Mouse (Mus musculus): ENCODE measurements around the gene Trim33. TPM values are rescaled to one million over a fixed set of nuclear protein-coding genes. Genes with fewer than 3 reads are reported as not detected.

Gene Trim33
- polyA plus RNA-seq, 1 experiment from 2014 or later: 18.1 TPM

GRCm38 (mm10) chr3:103367176-103367970 lies 88.3 kb downstream of the Trim33 start:
- no peak overlapping the region for H3K9ac ChIP-seq
- WGBS: 73% methylated on average over 11 of the region's 11 CpGs
- H3K36me3 ChIP-seq: no peaks in the 10 kb centered on the region
- ATAC-seq: no peak
- no peak overlapping the region for H3K4me2 ChIP-seq (replicated peaks)
- H3K9me3 ChIP-seq: no peaks in the 10 kb centered on the region
- H3K27ac ChIP-seq: no peak overlapping the region
- H3K4me3 ChIP-seq (replicated peaks): no peak overlapping the region
- H3K27me3 ChIP-seq (replicated peaks): no peaks in the 10 kb centered on the region
- H3K4me1 ChIP-seq (replicated peaks): no peaks in the 10 kb centered on the region

GRCm38 (mm10) chr3:103368731-103369130 lies 89.6 kb downstream of the Trim33 start:
- H3K36me3 ChIP-seq: no peaks in the 10 kb centered on the region
- ATAC-seq: no peak
- 91% methylated on average over 3 of the region's 3 CpGs for WGBS
- H3K4me3 ChIP-seq (replicated peaks): no peak overlapping the region
- H3K4me1 ChIP-seq (replicated peaks): no peaks in the 10 kb centered on the region
- H3K27ac ChIP-seq: no peak overlapping the region
- no peaks in the 10 kb centered on the region for H3K27me3 ChIP-seq (replicated peaks)
- H3K4me2 ChIP-seq (replicated peaks): no peak overlapping the region
- no peak overlapping the region for H3K9ac ChIP-seq
- H3K9me3 ChIP-seq: no peaks in the 10 kb centered on the region

- Histone ChIP-seq H3K9ac (no peak overlapping the region), H3K27me3 (replicated peaks) (no peaks in the 10 kb centered on the region)
- 41% methylated on average over 8 of the region's 8 CpGs for WGBS
Observed at GRCm38 (mm10) chr3:103374028-103374427, 94.9 kb downstream of the Trim33 start.

GRCm38 (mm10) chr3:103375181-103375855 lies 96.2 kb downstream of the Trim33 start:
- Histone ChIP-seq H3K9ac (no peak overlapping the region), H3K36me3 (no peaks in the 10 kb centered on the region), H3K4me3 (replicated peaks) (no peak overlapping the region), H3K4me1 (replicated peaks) (peaks cover 3% of the 10 kb centered on the region; the same call in 1 of the 2 replicates), H3K27ac (no peak overlapping the region), H3K9me3 (no peaks in the 10 kb centered on the region), H3K27me3 (replicated peaks) (no peaks in the 10 kb centered on the region), H3K4me2 (replicated peaks) (peak overlapping the region; percentile 12; the same call in 1 of the 2 replicates)
- 27% methylated on average over 14 of the region's 14 CpGs for WGBS
- no peak for ATAC-seq

More at GRCm38 (mm10) chr3:103374028-103374427, 94.9 kb downstream of the Trim33 start:
- no peaks in the 10 kb centered on the region for H3K36me3 ChIP-seq
- no peak overlapping the region for H3K27ac ChIP-seq
- no peak overlapping the region for H3K4me2 ChIP-seq (replicated peaks)
- H3K9me3 ChIP-seq: no peaks in the 10 kb centered on the region
- H3K4me3 ChIP-seq (replicated peaks): no peak overlapping the region
- peaks cover 3% of the 10 kb centered on the region; the same call in 1 of the 2 replicates for H3K4me1 ChIP-seq (replicated peaks)
- no peak for ATAC-seq

- Histone ChIP-seq H3K4me1 (replicated peaks) (peaks cover 3% of the 10 kb centered on the region; the same call in 1 of the 2 replicates), H3K4me2 (replicated peaks) (no peak overlapping the region), H3K27ac (no peak overlapping the region), H3K9me3 (no peaks in the 10 kb centered on the region), H3K27me3 (replicated peaks) (no peaks in the 10 kb centered on the region), H3K4me3 (replicated peaks) (no peak overlapping the region), H3K9ac (no peak overlapping the region), H3K36me3 (no peaks in the 10 kb centered on the region)
- ATAC-seq: peak; percentile 80
Observed at GRCm38 (mm10) chr3:103378018-103378417, 98.9 kb downstream of the Trim33 start.

GRCm38 (mm10) chr3:103379371-103379770 lies 100.3 kb downstream of the Trim33 start:
- Histone ChIP-seq H3K4me2 (replicated peaks) (no peak overlapping the region), H3K4me3 (replicated peaks) (no peak overlapping the region), H3K4me1 (replicated peaks) (peaks cover 3% of the 10 kb centered on the region; the same call in 1 of the 2 replicates), H3K9me3 (no peaks in the 10 kb centered on the region), H3K9ac (no peak overlapping the region), H3K36me3 (no peaks in the 10 kb centered on the region), H3K27ac (no peak overlapping the region), H3K27me3 (replicated peaks) (no peaks in the 10 kb centered on the region)
- 75% methylated on average over 3 of the region's 3 CpGs for WGBS
- no peak for ATAC-seq

GRCm38 (mm10) chr3:103380814-103381213 lies 101.7 kb downstream of the Trim33 start:
- H3K9ac ChIP-seq: no peak overlapping the region
- no peaks in the 10 kb centered on the region for H3K4me1 ChIP-seq (replicated peaks)
- ATAC-seq: no peak
- no peak overlapping the region for H3K4me3 ChIP-seq (replicated peaks)
- no peaks in the 10 kb centered on the region for H3K27me3 ChIP-seq (replicated peaks)
- no peak overlapping the region for H3K4me2 ChIP-seq (replicated peaks)
- no peak overlapping the region for H3K27ac ChIP-seq
- 88% methylated on average over 8 of the region's 8 CpGs for WGBS
- no peaks in the 10 kb centered on the region for H3K9me3 ChIP-seq
- no peaks in the 10 kb centered on the region for H3K36me3 ChIP-seq

GRCm38 (mm10) chr3:103381441-103381840 lies 102.3 kb downstream of the Trim33 start:
- no peak overlapping the region for H3K4me3 ChIP-seq (replicated peaks)
- no peaks in the 10 kb centered on the region for H3K4me1 ChIP-seq (replicated peaks)
- no peak overlapping the region for H3K9ac ChIP-seq
- H3K9me3 ChIP-seq: no peaks in the 10 kb centered on the region
- H3K4me2 ChIP-seq (replicated peaks): no peak overlapping the region
- H3K27me3 ChIP-seq (replicated peaks): no peaks in the 10 kb centered on the region
- H3K27ac ChIP-seq: no peak overlapping the region
- WGBS: 93% methylated on average over 6 of the region's 6 CpGs
- no peak for ATAC-seq
- no peaks in the 10 kb centered on the region for H3K36me3 ChIP-seq

- no peaks in the 10 kb centered on the region for H3K9me3 ChIP-seq
- H3K4me3 ChIP-seq (replicated peaks): no peak overlapping the region
- H3K4me1 ChIP-seq (replicated peaks): no peaks in the 10 kb centered on the region
- no peaks in the 10 kb centered on the region for H3K36me3 ChIP-seq
- 20% methylated on average over 17 of the region's 17 CpGs for WGBS
- ATAC-seq: peak; percentile 77
- no peak overlapping the region for H3K9ac ChIP-seq
- H3K4me2 ChIP-seq (replicated peaks): peak overlapping the region; percentile 38
- no peak overlapping the region for H3K27ac ChIP-seq
- H3K27me3 ChIP-seq (replicated peaks): no peaks in the 10 kb centered on the region
Observed at GRCm38 (mm10) chr3:103382872-103383567, 103.9 kb downstream of the Trim33 start.

GRCm38 (mm10) chr3:103384486-103384885 lies 105.4 kb downstream of the Trim33 start:
- Histone ChIP-seq H3K9ac (no peak overlapping the region), H3K9me3 (no peaks in the 10 kb centered on the region), H3K4me1 (replicated peaks) (no peaks in the 10 kb centered on the region), H3K27me3 (replicated peaks) (no peaks in the 10 kb centered on the region), H3K27ac (no peak overlapping the region), H3K4me2 (replicated peaks) (no peak overlapping the region), H3K4me3 (replicated peaks) (no peak overlapping the region), H3K36me3 (no peaks in the 10 kb centered on the region)
- no peak for ATAC-seq
- WGBS: 88% methylated on average over 7 of the region's 7 CpGs

- no peak for ATAC-seq
- no peaks in the 10 kb centered on the region for H3K36me3 ChIP-seq
Observed at GRCm38 (mm10) chr3:103384949-103385348, 105.9 kb downstream of the Trim33 start.

More at GRCm38 (mm10) chr3:103384949-103385348, 105.9 kb downstream of the Trim33 start:
- no peak overlapping the region for H3K27ac ChIP-seq
- 66% methylated on average over 5 of the region's 5 CpGs for WGBS
- no peak overlapping the region for H3K4me3 ChIP-seq (replicated peaks)
- H3K9me3 ChIP-seq: no peaks in the 10 kb centered on the region
- no peaks in the 10 kb centered on the region for H3K27me3 ChIP-seq (replicated peaks)
- no peak overlapping the region for H3K9ac ChIP-seq
- no peaks in the 10 kb centered on the region for H3K4me1 ChIP-seq (replicated peaks)
- no peak overlapping the region for H3K4me2 ChIP-seq (replicated peaks)
